Mouse (Mus musculus) layer of hippocampus, adult 8-10 months (tissue): ENCODE results near the gene Pfn2. TPM values are rescaled to one million over a fixed set of nuclear protein-coding genes. Genes with fewer than 3 reads are reported as not detected.
A peak's percentile ranks its signal among the peaks of the same experiment; 100 is the strongest.
"Not testable (repeated sequence)": the region's sequence is repeated elsewhere in the genome, so short reads cannot be mapped to it uniquely, and the experiment has no call there.

Source experiments
- DNase-seq, 2 experiments: peaks; one replicate each; pipeline ENCODE4 v3.0.0; 2022; ENCODE audit warnings: low spot score in 2 of 2
- total RNA-seq, 4 experiments: library from RNA; stranded (reverse); gene quantifications; 2 replicates each; pipeline ENCODE4 v1.2.4; 2022

The Pfn2 gene
- 100 to 1,000 TPM; 475 to 535 (median 517) TPM for total RNA-seq

DNA sequence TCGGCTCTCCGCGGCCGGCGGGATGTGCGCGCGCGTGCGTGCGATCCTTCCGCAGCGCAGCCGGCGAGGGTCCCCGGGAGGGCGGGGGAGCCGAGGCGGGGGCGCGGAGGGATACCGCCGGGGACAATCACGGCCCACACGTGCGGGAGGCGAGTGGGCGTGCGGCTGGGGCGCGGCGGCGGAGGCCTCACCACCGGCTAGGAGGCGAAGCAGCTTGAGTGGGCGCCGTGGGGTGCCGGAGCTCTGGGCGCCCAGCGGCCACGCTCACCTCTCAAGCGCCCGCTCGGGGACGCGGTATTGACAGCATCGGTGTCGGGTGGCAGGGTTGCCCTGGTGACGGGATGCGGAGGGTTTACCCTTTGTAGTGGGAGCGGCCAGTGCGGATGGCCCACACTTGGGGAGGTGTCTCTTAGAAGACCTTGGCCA lies at the start of gene Pfn2:
Pfn2 (minus strand) TSS at position 320 of the 426 bp plus-strand sequence.
- peak; percentile 70 to 79 for DNase-seq

- no peak for DNase-seq
Observed at GRCm38 (mm10) chr3:57882945-57883344, 35.1 kb upstream of the Pfn2 start.

- DNase-seq: peak; percentile 44 to 64
Observed at GRCm38 (mm10) chr3:57846912-57847759, 743 bp downstream of the Pfn2 start.

GRCm38 (mm10) chr3:57846662-57846911 lies 1.3 kb downstream of the Pfn2 start:
- DNase-seq: no peak

GRCm38 (mm10) chr3:57845786-57846661 lies 1.9 kb downstream of the Pfn2 start:
- DNase-seq: peak in 1 of 2 experiments; percentile 42

GRCm38 (mm10) chr3:57843775-57844174 lies 4.1 kb downstream of the Pfn2 start:
- no peak for DNase-seq

DNA sequence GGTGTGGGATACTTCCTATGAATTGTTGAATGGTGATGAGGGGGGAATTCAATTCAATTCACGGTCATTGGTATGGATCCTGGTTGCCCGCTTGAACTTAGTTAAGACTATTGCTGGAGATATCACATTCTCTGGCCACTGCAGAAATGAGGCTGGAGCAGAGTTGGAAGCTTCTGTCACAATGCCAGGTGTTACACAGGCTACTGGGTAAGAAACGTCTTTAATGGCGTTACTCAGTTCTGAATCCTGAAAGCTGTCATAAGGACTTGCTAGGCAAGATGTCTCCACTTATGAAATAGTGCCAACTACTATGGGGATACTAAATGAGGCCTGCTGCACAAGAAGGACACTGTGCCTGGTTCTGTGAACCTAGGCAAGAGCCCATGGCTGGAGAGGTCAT lies 11.0 kb downstream of the Pfn2 start:
- no peak for DNase-seq

DNA sequence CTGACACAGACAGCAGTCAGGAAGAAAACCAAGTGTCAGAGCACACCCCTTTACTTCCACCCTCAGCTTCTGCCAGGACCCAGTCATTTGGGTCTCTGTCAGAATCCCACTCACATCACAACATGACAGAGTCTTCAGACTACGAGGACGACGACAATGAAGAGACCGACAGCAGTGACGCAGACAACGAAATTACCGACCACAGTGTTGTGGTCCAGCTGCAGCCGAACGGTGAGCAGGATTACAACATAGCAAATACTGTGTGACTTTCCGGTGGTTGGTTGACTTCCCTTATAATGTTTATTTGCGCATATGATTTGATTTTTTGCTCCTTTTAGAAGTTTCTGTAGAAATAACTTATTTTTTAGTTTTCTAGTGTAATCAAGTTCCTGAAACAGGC lies 14.3 kb downstream of the Pfn2 start:
- no peak for DNase-seq

DNA sequence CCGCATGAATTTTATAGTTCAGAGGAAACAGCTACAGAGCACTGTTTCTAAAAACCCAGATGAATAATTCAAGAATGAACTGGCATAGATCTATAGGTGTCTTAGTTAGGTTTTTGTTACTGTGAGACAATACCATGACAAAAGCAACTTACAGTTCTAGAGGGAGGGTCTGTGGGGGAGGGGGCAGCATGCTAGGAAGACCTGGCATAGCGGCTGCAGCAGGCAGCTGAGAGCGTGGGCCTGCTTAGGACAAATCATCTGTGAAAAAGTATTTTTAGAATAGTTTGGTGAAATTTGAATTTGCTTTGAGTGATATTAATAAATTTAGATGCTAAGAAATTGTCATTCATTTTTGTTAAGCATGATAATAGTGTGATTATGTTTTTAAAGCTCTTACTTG lies 22.0 kb downstream of the Pfn2 start:
- peak in 1 of 2 experiments; percentile 30 for DNase-seq

- DNase-seq: no peak
Observed at GRCm38 (mm10) chr3:57815447-57815846, 32.4 kb downstream of the Pfn2 start.

GRCm38 (mm10) chr3:57795071-57795470 lies 52.8 kb downstream of the Pfn2 start:
- DNase-seq: not testable (repeated sequence)

Other genes with a start within 250 kb of the Pfn2 start
- gene Commd2, start 196.4 kb downstream of the Pfn2 start, total RNA-seq: 10 to 100 TPM; 20.3 to 23.4 (median 22.1) TPM
- gene Ankub1, start 155.3 kb downstream of the Pfn2 start, total RNA-seq: 1 to 10 TPM; 1.9 to 4.3 (median 3.4) TPM
- 100 to 1,000 TPM; 107 to 116 (median 110) TPM for gene Rnf13, start 112.0 kb downstream of the Pfn2 start, total RNA-seq